Mouse (Mus musculus) G1E-ER4 (cell line): ENCODE results near the gene Cxcl14. TPM values are rescaled to one million over a fixed set of nuclear protein-coding genes. Genes with fewer than 3 reads are reported as not detected.

ENCODE experiments used
- GATA1 ChIP-seq: IDR thresholded peaks from one replicate; pipeline ENCODE4 v1.8.0; 2012; ENCODE audit warnings: low read length, inconsistent platforms
- polyA plus RNA-seq: library from polyadenylated mRNA; stranded (reverse); fragments of >175 nt; gene quantifications from 2 replicates; pipeline ENCODE4 v1.2.3, GENCODE M21; 2012

The Cxcl14 gene
- polyA plus RNA-seq, 1 experiment = not detected

GRCm38 (mm10) chr13:56240012-56240770 lies 56.2 kb downstream of the Cxcl14 start:
- no peak for TF ChIP-seq GATA1

Other genes starting within 250 kb of the Cxcl14 start
- 387 and 451 TPM in 2 replicates for gene H2afy, start 160.2 kb downstream of the Cxcl14 start, polyA plus RNA-seq
- not detected in 2 replicates for gene Tifab, start 117.7 kb downstream of the Cxcl14 start, polyA plus RNA-seq
- gene Neurog1, start 44.4 kb downstream of the Cxcl14 start, polyA plus RNA-seq = not detected in 2 replicates
- not detected in 2 replicates for gene Gm3045, start 130.0 kb upstream of the Cxcl14 start, polyA plus RNA-seq
- not detected in 2 replicates for gene Slc25a48, start 141.8 kb upstream of the Cxcl14 start, polyA plus RNA-seq
- gene Il9, start 185.7 kb upstream of the Cxcl14 start, polyA plus RNA-seq = not detected in 2 replicates
- not detected in 2 replicates for gene Fbxl21, start 225.9 kb upstream of the Cxcl14 start, polyA plus RNA-seq